Mouse (Mus musculus): ENCODE results near the gene Rnaseh1. TPM values are rescaled to one million over a fixed set of nuclear protein-coding genes. Genes with fewer than 3 reads are reported as not detected.

Gene Rnaseh1
- polyA plus RNA-seq, 1 experiment from 2014 or later, result 31.8 TPM

DNA sequence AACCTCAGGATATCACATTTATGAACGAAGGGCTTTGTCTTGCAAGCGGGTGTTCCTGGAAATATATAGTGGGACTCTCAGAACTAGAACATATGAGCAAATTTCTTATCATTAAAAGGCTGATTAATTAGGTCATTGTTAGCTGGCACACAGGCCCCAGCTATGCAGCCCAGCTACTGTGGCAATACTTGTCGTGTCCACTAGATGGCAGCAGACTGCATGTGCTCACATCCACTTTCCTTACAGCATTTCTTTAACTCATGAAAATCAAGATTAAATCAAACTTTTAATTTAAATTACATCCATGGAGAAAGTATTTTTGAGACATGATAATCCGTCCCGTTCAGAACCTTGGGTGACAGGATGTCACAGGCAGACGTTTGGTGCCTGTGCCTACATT, 50.3 kb downstream of the Rnaseh1 start:
- H3K4me1 ChIP-seq, result peaks cover 11% of the 10 kb centered on the region
- no peak for ATAC-seq (ENCODE audit: low FRiP score, low read depth)
- H3K27me3 ChIP-seq, result no peaks in the 10 kb centered on the region
- H3K9ac ChIP-seq, result 0 out of 2 replicates have a peak overlapping the region, but pooled peaks have one; percentile 19
- no peaks in the 10 kb centered on the region for H3K9me3 ChIP-seq
- H3K36me3 ChIP-seq, result peaks cover 29% of the 10 kb centered on the region
- no peak overlapping the region for H3K4me2 ChIP-seq (replicated peaks)
- H3K27ac ChIP-seq, result peak overlapping the region; percentile 72; the same call in 1 of the 2 replicates
- H3K4me3 ChIP-seq, result no peak overlapping the region
- WGBS, result 10% methylated on average over 6 of the region's 6 CpGs

DNA sequence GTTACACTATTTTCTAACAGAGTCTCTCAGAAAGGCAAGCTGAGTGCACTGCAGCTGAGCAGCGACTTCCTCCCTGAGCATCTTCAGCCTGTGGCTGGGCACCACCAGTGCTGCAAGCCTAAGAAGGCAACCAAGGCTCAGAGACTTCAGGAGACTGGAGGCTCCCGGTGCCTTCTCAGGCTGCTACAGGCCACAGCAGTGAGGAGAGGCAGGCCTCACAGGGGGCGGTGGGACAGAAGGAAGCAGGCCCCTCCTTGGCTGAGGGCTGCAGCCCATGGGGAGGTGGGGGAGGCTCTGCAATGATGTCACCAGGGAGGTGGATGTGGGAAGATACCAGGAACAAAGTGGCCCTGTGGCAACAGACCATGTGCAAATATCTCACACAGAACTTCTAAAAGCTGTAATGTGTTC, 50.7 kb downstream of the Rnaseh1 start:
- ATAC-seq (ENCODE audit: low FRiP score, low read depth), result 0 out of 2 replicates have a peak, but pooled peaks have one; percentile 33
- H3K4me3 ChIP-seq, result no peak overlapping the region
- peak overlapping the region; percentile 72 for H3K27ac ChIP-seq
- no peak overlapping the region for H3K4me2 ChIP-seq (replicated peaks)
- no peaks in the 10 kb centered on the region for H3K9me3 ChIP-seq
- peaks cover 24% of the 10 kb centered on the region for H3K36me3 ChIP-seq
- H3K27me3 ChIP-seq, result no peaks in the 10 kb centered on the region
- peaks cover 11% of the 10 kb centered on the region for H3K4me1 ChIP-seq
- WGBS, result 41% methylated on average over 3 of the region's 3 CpGs
- peak overlapping the region; percentile 19; the same call in 1 of the 2 replicates for H3K9ac ChIP-seq

DNA sequence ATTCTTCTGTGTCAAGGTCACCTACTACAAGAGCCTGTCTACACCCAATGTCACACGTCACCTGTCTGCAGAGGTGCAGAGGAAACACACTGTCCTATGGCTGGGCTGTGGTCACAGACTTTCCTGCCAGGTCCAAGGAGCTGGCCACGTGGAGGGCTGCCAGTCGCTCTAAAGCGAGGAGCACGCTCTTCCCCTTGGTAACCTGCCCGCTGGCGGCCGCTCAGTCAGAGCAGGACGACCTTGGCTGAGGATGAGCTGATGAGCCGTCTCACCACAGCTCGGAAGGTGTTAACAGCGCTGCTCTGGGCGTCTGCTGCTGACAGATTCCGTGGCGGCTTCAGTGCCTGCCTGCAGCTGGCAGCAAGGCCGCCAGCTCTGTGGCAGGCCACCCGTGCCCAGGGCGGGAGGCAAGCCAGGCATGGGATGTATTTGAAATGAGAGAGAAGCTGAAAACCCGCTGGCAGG, 51.2 kb downstream of the Rnaseh1 start:
- Histone ChIP-seq H3K4me3 (no peak overlapping the region), H3K27me3 (no peaks in the 10 kb centered on the region), H3K4me2 (replicated peaks) (no peak overlapping the region), H3K36me3 (peaks cover 19% of the 10 kb centered on the region), H3K4me1 (peaks cover 11% of the 10 kb centered on the region), H3K9me3 (no peaks in the 10 kb centered on the region), H3K27ac (peak overlapping the region; percentile 72; the same call in 1 of the 2 replicates), H3K9ac (peak overlapping the region; percentile 19; the same call in 1 of the 2 replicates)
- 78% methylated on average over 19 of the region's 19 CpGs for WGBS
- ATAC-seq (ENCODE audit: low FRiP score, low read depth), result no peak

DNA sequence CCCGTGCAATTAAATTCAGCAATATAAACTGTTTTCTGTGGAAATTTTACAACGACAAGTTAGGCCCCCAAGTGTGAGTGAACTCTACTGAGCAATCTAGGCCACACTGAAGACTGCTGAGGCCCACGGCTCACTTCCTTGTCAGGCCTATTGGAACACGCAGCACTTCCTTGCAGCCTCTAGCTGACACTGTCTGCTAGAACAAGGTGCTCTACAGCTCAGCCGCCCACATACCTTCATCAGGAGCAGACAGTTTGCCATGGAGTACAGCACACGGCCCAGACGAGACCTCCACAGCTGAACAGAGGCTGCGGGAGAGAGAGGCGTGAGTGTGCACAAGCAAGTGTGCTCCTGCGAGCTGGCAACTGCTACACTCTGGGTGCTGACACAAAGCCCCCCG, 51.9 kb downstream of the Rnaseh1 start:
- Histone ChIP-seq H3K36me3 (peaks cover 12% of the 10 kb centered on the region), H3K4me1 (peaks cover 11% of the 10 kb centered on the region), H3K9ac (no peak overlapping the region), H3K9me3 (no peaks in the 10 kb centered on the region), H3K4me3 (no peak overlapping the region), H3K4me2 (replicated peaks) (no peak overlapping the region), H3K27ac (no peak overlapping the region), H3K27me3 (no peaks in the 10 kb centered on the region)
- ATAC-seq (ENCODE audit: low FRiP score, low read depth), result no peak
- WGBS, result 70% methylated on average over 11 of the region's 11 CpGs

DNA sequence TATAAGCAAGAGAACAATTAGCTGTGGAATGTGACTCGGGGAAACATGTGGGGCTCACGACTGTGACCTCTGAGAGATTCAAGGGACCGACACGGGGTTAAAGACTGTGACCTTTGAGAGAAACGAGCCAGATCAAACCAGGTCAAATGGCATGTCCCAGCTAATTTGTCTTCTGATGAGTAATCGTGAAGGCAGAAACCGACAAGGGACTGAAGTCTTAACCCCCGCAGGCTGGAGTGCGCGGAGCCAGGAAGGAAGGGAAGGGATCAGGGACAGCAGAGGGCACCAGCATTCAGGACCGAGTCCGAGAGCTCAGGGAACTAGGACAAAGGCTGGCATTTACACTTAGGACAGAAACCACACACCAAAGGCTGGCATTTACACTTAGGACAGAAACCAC, 55.0 kb downstream of the Rnaseh1 start:
- Histone ChIP-seq H3K9ac (no peak overlapping the region), H3K4me1 (peaks cover 11% of the 10 kb centered on the region), H3K27ac (no peak overlapping the region), H3K9me3 (no peaks in the 10 kb centered on the region), H3K27me3 (no peaks in the 10 kb centered on the region), H3K4me3 (no peak overlapping the region), H3K4me2 (replicated peaks) (no peak overlapping the region), H3K36me3 (peaks cover 26% of the 10 kb centered on the region)
- no peak for ATAC-seq (ENCODE audit: low FRiP score, low read depth)
- 12% methylated on average over 12 of the region's 12 CpGs for WGBS

DNA sequence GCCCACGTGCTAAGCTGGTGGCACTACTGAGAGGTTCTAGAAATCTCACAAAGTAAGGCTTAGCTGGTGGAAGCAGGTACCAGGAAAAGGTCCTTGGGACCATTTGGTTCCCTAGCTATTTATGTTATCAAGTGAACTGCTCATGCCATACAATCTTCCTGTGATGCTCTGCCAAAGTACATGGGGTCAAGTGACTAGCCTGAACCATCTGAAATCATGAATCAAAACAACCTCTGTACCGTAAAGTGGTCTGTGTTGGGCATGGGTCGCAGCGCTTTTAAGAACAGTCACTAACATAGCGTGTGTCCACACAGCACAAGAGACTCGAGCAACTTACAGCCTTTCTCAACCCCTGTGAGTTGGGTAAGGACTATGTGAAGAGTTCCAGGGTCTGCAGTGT, 55.8 kb downstream of the Rnaseh1 start:
- Histone ChIP-seq H3K4me3 (no peak overlapping the region), H3K4me1 (peaks cover 7% of the 10 kb centered on the region), H3K4me2 (replicated peaks) (no peak overlapping the region), H3K9me3 (no peaks in the 10 kb centered on the region), H3K27ac (no peak overlapping the region), H3K36me3 (peaks cover 34% of the 10 kb centered on the region), H3K9ac (no peak overlapping the region), H3K27me3 (no peaks in the 10 kb centered on the region)
- 85% methylated on average over 6 of the region's 6 CpGs for whole genome bisulfite sequencing
- ATAC-seq (ENCODE audit: low FRiP score, low read depth), result no peak

DNA sequence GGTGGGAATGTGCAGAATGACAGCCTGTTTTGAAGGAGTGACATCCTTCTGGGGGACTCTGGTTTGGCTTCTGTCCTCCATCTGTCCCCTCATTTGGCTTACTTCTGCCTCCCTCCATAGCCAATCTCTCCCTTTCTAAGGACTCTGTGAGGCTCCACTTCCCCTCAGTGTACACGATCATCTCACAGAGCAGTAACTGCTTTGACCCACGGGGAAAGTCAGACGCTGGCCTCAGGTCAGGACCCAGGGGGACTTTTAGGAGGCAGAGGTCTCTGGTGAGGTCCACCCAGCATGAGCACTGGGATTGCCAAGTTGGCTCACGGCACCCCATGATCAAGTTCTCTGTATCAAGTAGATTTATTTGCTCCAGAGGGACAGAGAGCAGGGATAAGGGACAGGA, 58.8 kb downstream of the Rnaseh1 start:
- no peak overlapping the region for H3K9ac ChIP-seq
- WGBS, result 83% methylated on average over 4 of the region's 4 CpGs
- H3K9me3 ChIP-seq, result no peaks in the 10 kb centered on the region
- no peak for ATAC-seq (ENCODE audit: low FRiP score, low read depth)
- H3K4me3 ChIP-seq, result no peak overlapping the region
- no peaks in the 10 kb centered on the region for H3K27me3 ChIP-seq
- no peaks in the 10 kb centered on the region for H3K4me1 ChIP-seq
- H3K36me3 ChIP-seq, result peaks cover 62% of the 10 kb centered on the region
- H3K27ac ChIP-seq, result no peak overlapping the region
- no peak overlapping the region for H3K4me2 ChIP-seq (replicated peaks)

Small RNAs within 50 kb of the gene (microRNA-seq; reads per million reads assigned to microRNA genes)
- not detected for gene Mir6937

Other genes starting within 250 kb of the Rnaseh1 start
- 0.13 and 0.28 TPM in 2 replicates for gene Dcdc2c, start 97.2 kb upstream of the Rnaseh1 start, polyA plus RNA-seq (2015; fragmentation: Nextera tagmentation; extraction: Ambion mirVana)
- not detected in 2 replicates for gene Allc, start 67.1 kb upstream of the Rnaseh1 start, polyA plus RNA-seq (2015; fragmentation: Nextera tagmentation; extraction: Ambion mirVana)
- 0.17 and 0.31 TPM in 2 replicates for gene Colec11, start 26.2 kb upstream of the Rnaseh1 start, polyA plus RNA-seq (2015; fragmentation: Nextera tagmentation; extraction: Ambion mirVana)
- 682 and 708 TPM in 2 replicates for gene Rps7, start 13.6 kb upstream of the Rnaseh1 start, polyA plus RNA-seq (2015; fragmentation: Nextera tagmentation; extraction: Ambion mirVana)
- gene Adi1, start 25.6 kb downstream of the Rnaseh1 start, polyA plus RNA-seq (2015; fragmentation: Nextera tagmentation; extraction: Ambion mirVana), result 65.3 and 66.0 TPM in 2 replicates
- gene Trappc12, start 100.9 kb downstream of the Rnaseh1 start, polyA plus RNA-seq (2015; fragmentation: Nextera tagmentation; extraction: Ambion mirVana), result 40.9 and 42.2 TPM in 2 replicates
- 31.0 and 33.3 TPM in 2 replicates for gene Eipr1, start 102.2 kb downstream of the Rnaseh1 start, polyA plus RNA-seq (2015; fragmentation: Nextera tagmentation; extraction: Ambion mirVana)

Measured in limb, embryonic 13.5 days (tissue).